Mouse (Mus musculus) small intestine, adult 2 months (tissue): Measurements from ENCODE around the gene Myd88. TPM values are rescaled to one million over a fixed set of nuclear protein-coding genes. Genes with fewer than 3 reads are reported as not detected.

Source experiments
- H3K27ac ChIP-seq: fragments of 200-500 bp; 2 replicates; pipeline ENCODE4 v1.5.1; 2012; ENCODE audit warnings: low read depth, low read length, control low read depth, inconsistent platforms; ENCODE audit not compliant: insufficient read depth
- H3K27me3 ChIP-seq: fragments of 200-500 bp; 2 replicates; pipeline ENCODE4 v1.6.1; 2012; ENCODE audit warnings: mild to moderate bottlenecking, moderate library complexity, low read length, inconsistent platforms; ENCODE audit not compliant: control insufficient read depth, insufficient read depth
- H3K36me3 ChIP-seq: fragments of 200-500 bp; 2 replicates; pipeline ENCODE4 v1.6.1; 2012; ENCODE audit warnings: mild to moderate bottlenecking, low read length, control low read depth, inconsistent platforms; ENCODE audit not compliant: control insufficient read depth, insufficient read depth
- H3K4me1 ChIP-seq: fragments of 200-500 bp; 2 replicates; pipeline ENCODE4 v1.6.1; 2012; ENCODE audit warnings: low read length, inconsistent platforms, mixed read lengths; ENCODE audit not compliant: control insufficient read depth, insufficient read depth, insufficient read length
- H3K4me3 ChIP-seq: fragments of 200-500 bp; 2 replicates; pipeline ENCODE4 v1.5.1; 2012; ENCODE audit warnings: low read depth, mild to moderate bottlenecking, control low read depth, inconsistent platforms, low read length, moderate library complexity
- CTCF ChIP-seq: fragments of 200-500 bp; IDR thresholded peaks from 2 replicates; pipeline ENCODE4 v1.5.1; 2012; ENCODE audit warnings: low read depth, mild to moderate bottlenecking, control low read depth, inconsistent platforms, low read length, moderate library complexity, mixed read lengths; ENCODE audit not compliant: insufficient replicate concordance, insufficient read length; ENCODE audit errors: extremely low read depth
- POLR2A ChIP-seq: fragments of 200-500 bp; IDR thresholded peaks from 2 replicates; pipeline ENCODE4 v1.6.1; 2012; ENCODE audit warnings: low read depth, mild to moderate bottlenecking, control low read depth, inconsistent platforms, low read length, moderate library complexity
- WGBS: fragments of 180-500 bp; shearing (Covaris S2); methylation state at CpG from one replicate; pipeline ENCODE4 v1.1.7; 2018; 5-methylcytosine and 5-hydroxymethylcytosine counted together
- polyA plus RNA-seq: library from polyadenylated mRNA; depleted of rRNA; stranded (reverse); fragments of >200 nt; gene quantifications from 2 replicates; pipeline ENCODE4 v1.2.3, GENCODE M21; 2012

Gene Myd88
- polyA plus RNA-seq, 1 experiment: 25.2 TPM

- 60% methylated on average over 10 of the region's 10 CpGs for WGBS
- peak overlapping the region; percentile 74 for H3K27ac ChIP-seq
- peaks cover 6% of the 10 kb centered on the region for H3K4me1 ChIP-seq
- peaks cover 21% of the 10 kb centered on the region for H3K36me3 ChIP-seq
- TF ChIP-seq POLR2A (no peak), CTCF (no peak)
- H3K4me3 ChIP-seq: no peak overlapping the region
- H3K27me3 ChIP-seq: no peaks in the 10 kb centered on the region
These were observed 6.9 kb downstream of the Myd88 start for GRCm38 (mm10) chr9:119334324-119334723.

- 62% methylated on average over 15 of the region's 15 CpGs for WGBS
- TF ChIP-seq POLR2A (no peak), CTCF (no peak)
- no peaks in the 10 kb centered on the region for H3K36me3 ChIP-seq
These were observed 10.8 kb downstream of the Myd88 start for GRCm38 (mm10) chr9:119330186-119330963.

GRCm38 (mm10) chr9:119328488-119328887 is 12.7 kb downstream of the Myd88 start:
- Histone ChIP-seq H3K27ac (no peak overlapping the region), H3K27me3 (no peaks in the 10 kb centered on the region), H3K36me3 (no peaks in the 10 kb centered on the region), H3K4me3 (no peak overlapping the region), H3K4me1 (no peaks in the 10 kb centered on the region)
- WGBS: 67% methylated on average over 3 of the region's 3 CpGs
- TF ChIP-seq CTCF (no peak), POLR2A (no peak)

More at GRCm38 (mm10) chr9:119330186-119330963, 10.8 kb downstream of the Myd88 start:
- peaks cover 2% of the 10 kb centered on the region; the same call in 1 of the 2 replicates for H3K4me1 ChIP-seq
- no peak overlapping the region for H3K4me3 ChIP-seq
- no peaks in the 10 kb centered on the region for H3K27me3 ChIP-seq
- H3K27ac ChIP-seq: no peak overlapping the region

- peaks cover 10% of the 10 kb centered on the region; the same call in 1 of the 2 replicates for H3K4me1 ChIP-seq
- TF ChIP-seq CTCF (no peak), POLR2A (no peak)
- 75% methylated on average over 1 of the region's 1 CpGs for WGBS
These were observed 17.1 kb downstream of the Myd88 start for GRCm38 (mm10) chr9:119324130-119324529.

GRCm38 (mm10) chr9:119323260-119323645 is 18.0 kb downstream of the Myd88 start:
- Histone ChIP-seq H3K4me3 (peak overlapping the region; percentile 71), H3K4me1 (peaks cover 10% of the 10 kb centered on the region; the same call in 1 of the 2 replicates), H3K27me3 (no peaks in the 10 kb centered on the region), H3K36me3 (no peaks in the 10 kb centered on the region; the same call in 1 of the 2 replicates), H3K27ac (peak overlapping the region; percentile 89)
- TF ChIP-seq CTCF: no peak
- TF ChIP-seq POLR2A: no peak
- 2% methylated on average over 9 of the region's 9 CpGs for WGBS

More at GRCm38 (mm10) chr9:119324130-119324529, 17.1 kb downstream of the Myd88 start:
- H3K4me3 ChIP-seq: no peak overlapping the region
- H3K27me3 ChIP-seq: no peaks in the 10 kb centered on the region
- no peaks in the 10 kb centered on the region; the same call in 1 of the 2 replicates for H3K36me3 ChIP-seq
- H3K27ac ChIP-seq: no peak overlapping the region

- no peaks in the 10 kb centered on the region for H3K27me3 ChIP-seq
- TF ChIP-seq CTCF: peak; percentile 45; the same call in 1 of the 2 replicates
- peak; percentile 63 for TF ChIP-seq POLR2A
- peak within 1 kb of the TSS; percentile 95 for H3K27ac ChIP-seq
- peaks cover 10% of the 10 kb centered on the region; the same call in 1 of the 2 replicates for H3K4me1 ChIP-seq
- H3K36me3 ChIP-seq: no peaks in the 10 kb centered on the region; the same call in 1 of the 2 replicates
- under 1% methylated on average over 76 of the region's 76 CpGs for WGBS
- peak within 1 kb of the TSS; percentile 71 for H3K4me3 ChIP-seq
These were observed 18.6 kb downstream of the Myd88 start, which contains the start of gene Oxsr1 for GRCm38 (mm10) chr9:119322289-119323259. Gene Oxsr1 (minus strand): TSS chr9:119322427.
